Mouse (Mus musculus) limb, embryonic 11.5 days (tissue): ENCODE results near the gene Cebpb. TPM values are rescaled to one million over a fixed set of nuclear protein-coding genes. Genes with fewer than 3 reads are reported as not detected.

Source experiments
- ATAC-seq: fragments of 200-750 bp; cut with Nextera tagmentation; 2 replicates; pipeline ENCODE4 v1.8.0; 2017; ENCODE audit warnings: low read depth; ENCODE audit not compliant: insufficient number of reproducible peaks, low FRiP score, low TSS enrichment
- DNase-seq: peaks from one replicate; pipeline ENCODE4 v3.0.0-alpha.2; 2015; ENCODE audit warnings: low spot score
- H3K27ac ChIP-seq: fragments of 300-500 bp; sonication (generic); replicated peaks from 2 replicates; pipeline ENCODE4 v1.5.1; 2014; ENCODE audit warnings: low read depth, mild to moderate bottlenecking, low read length
- H3K27me3 ChIP-seq: fragments of 300-500 bp; sonication (generic); 2 replicates; pipeline ENCODE4 v1.6.1; 2014; ENCODE audit warnings: mild to moderate bottlenecking, low read length, mixed read lengths; ENCODE audit not compliant: control insufficient read depth, insufficient read depth
- H3K36me3 ChIP-seq: fragments of 300-500 bp; sonication (generic); 2 replicates; pipeline ENCODE4 v1.6.1; 2014; ENCODE audit warnings: mild to moderate bottlenecking, low read length, moderate library complexity, mixed read lengths; ENCODE audit not compliant: control insufficient read depth, insufficient read depth
- H3K4me1 ChIP-seq: fragments of 300-500 bp; sonication (generic); 2 replicates; pipeline ENCODE4 v1.6.1; 2014; ENCODE audit warnings: low read length, mixed read lengths; ENCODE audit not compliant: control insufficient read depth, insufficient read depth
- H3K4me2 ChIP-seq: fragments of 300-500 bp; sonication (generic); 2 replicates; pipeline ENCODE4 v1.6.1; 2014; ENCODE audit warnings: low read depth, mild to moderate bottlenecking, moderate library complexity; ENCODE audit not compliant: severe bottlenecking
- H3K4me3 ChIP-seq: fragments of 300-500 bp; sonication (generic); 2 replicates; pipeline ENCODE4 v1.5.1; 2014; ENCODE audit warnings: low read depth, low read length
- H3K9ac ChIP-seq: fragments of 300-500 bp; sonication (generic); 2 replicates; pipeline ENCODE4 v1.6.1; 2014; ENCODE audit warnings: mild to moderate bottlenecking, low read length
- H3K9me3 ChIP-seq: fragments of 300-500 bp; sonication (generic); 2 replicates; pipeline ENCODE4 v1.6.1; 2016; ENCODE audit warnings: low read length; ENCODE audit not compliant: control insufficient read depth
- WGBS: fragments of 180-500 bp; shearing (Covaris S2); extraction: QIAGEN DNeasy Blood & Tissue Kit; methylation state at CpG from one replicate; pipeline ENCODE4 v1.1.7; 2014; 5-methylcytosine and 5-hydroxymethylcytosine counted together
- polyA plus RNA-seq: library from polyadenylated mRNA; unstranded; fragments of >200 nt; fragmentation: Nextera tagmentation; extraction: Ambion mirVana; gene quantifications from 2 replicates; pipeline ENCODE4 v1.2.1, GENCODE M21; 2014

Gene Cebpb
- polyA plus RNA-seq, 1 experiment from 2014 or later: 4.1 TPM

- ATAC-seq (no peak), DNase-seq (no peak)
- H3K9ac ChIP-seq: no peak overlapping the region
- H3K9me3 ChIP-seq: no peaks in the 10 kb centered on the region
- H3K4me3 ChIP-seq: no peak overlapping the region
- no peak overlapping the region for H3K27ac ChIP-seq
- no peak overlapping the region for H3K4me2 ChIP-seq
- 74% methylated on average over 6 of the region's 6 CpGs for WGBS
- H3K36me3 ChIP-seq: no peaks in the 10 kb centered on the region
- H3K27me3 ChIP-seq: no peaks in the 10 kb centered on the region
- H3K4me1 ChIP-seq: no peaks in the 10 kb centered on the region
These were observed 26.3 kb downstream of the Cebpb start for GRCm38 (mm10) chr2:167715008-167715407.

GRCm38 (mm10) chr2:167717208-167717607, 28.5 kb downstream of the Cebpb start:
- WGBS: 79% methylated on average over 1 of the region's 1 CpGs
- Histone ChIP-seq H3K9me3 (no peaks in the 10 kb centered on the region), H3K4me1 (no peaks in the 10 kb centered on the region), H3K36me3 (no peaks in the 10 kb centered on the region), H3K4me3 (no peak overlapping the region), H3K27ac (no peak overlapping the region), H3K4me2 (no peak overlapping the region), H3K9ac (no peak overlapping the region), H3K27me3 (no peaks in the 10 kb centered on the region)
- no peak for DNase-seq
- ATAC-seq: no peak

DNA sequence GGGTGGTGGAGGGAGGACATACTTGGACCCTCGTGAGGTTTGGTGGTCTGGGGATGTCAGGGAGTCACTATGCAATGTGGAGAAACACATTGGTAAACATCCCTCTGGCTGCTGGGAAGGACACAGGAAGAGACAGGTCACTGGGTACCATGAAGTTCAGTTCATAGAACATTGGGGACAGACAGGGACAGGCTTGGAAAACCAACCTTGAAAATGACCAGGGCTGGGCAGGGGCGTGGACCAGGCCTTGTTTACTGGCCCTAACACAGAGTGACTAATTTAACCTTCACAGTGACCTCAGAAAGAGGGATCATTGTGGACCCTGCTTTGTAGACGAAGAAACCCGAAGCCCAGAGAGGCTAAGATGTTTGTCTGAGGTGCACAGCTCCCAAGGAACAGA, 30.8 kb downstream of the Cebpb start:
- Histone ChIP-seq H3K27me3 (no peaks in the 10 kb centered on the region), H3K27ac (no peak overlapping the region), H3K4me1 (no peaks in the 10 kb centered on the region), H3K9ac (no peak overlapping the region), H3K4me2 (no peak overlapping the region), H3K9me3 (no peaks in the 10 kb centered on the region), H3K4me3 (no peak overlapping the region), H3K36me3 (no peaks in the 10 kb centered on the region)
- no peak for ATAC-seq
- 89% methylated on average over 4 of the region's 4 CpGs for WGBS
- DNase-seq: no peak

DNA sequence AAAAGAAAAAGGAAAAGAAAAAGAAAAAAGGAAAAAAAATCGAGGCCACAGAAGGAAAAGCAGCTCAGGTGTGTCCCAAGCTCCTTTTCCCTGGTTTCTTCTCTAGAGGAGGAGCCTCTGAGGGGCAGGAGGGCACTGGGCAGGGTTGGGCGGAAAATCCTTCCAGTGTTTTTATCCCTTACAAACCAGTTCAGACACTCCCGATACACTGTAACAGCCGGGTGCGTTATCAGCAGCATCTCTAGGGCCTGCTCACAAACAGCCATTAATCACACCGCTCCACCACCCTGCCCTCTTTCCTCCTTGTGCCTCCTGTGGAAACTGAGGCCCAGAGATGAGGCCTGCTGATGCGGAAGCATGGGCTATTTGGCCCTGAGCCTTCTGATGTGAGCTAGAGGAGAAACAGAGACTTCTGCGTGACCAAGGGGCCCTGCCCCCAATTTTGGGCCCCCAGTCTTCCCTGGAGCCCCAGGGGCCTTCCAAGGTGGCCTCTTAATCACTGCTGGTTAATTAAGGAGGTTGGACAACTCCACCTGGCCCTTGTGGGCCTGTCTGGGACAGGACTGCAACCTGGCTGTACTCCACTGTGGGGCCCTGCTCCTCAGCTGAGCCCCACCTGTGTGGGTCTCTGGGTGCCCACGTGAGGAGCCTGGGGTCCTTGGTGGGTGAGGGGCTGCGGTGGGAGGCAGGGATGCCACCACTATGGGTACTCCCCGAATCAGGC, 32.6 kb downstream of the Cebpb start:
- WGBS: 67% methylated on average over 11 of the region's 11 CpGs
- H3K4me1 ChIP-seq: no peaks in the 10 kb centered on the region
- no peak overlapping the region for H3K4me3 ChIP-seq
- no peaks in the 10 kb centered on the region for H3K9me3 ChIP-seq
- H3K4me2 ChIP-seq: no peak overlapping the region
- no peak overlapping the region for H3K9ac ChIP-seq
- no peak overlapping the region for H3K27ac ChIP-seq
- no peaks in the 10 kb centered on the region for H3K27me3 ChIP-seq
- H3K36me3 ChIP-seq: no peaks in the 10 kb centered on the region
- DNase-seq (no peak), ATAC-seq (no peak)

- H3K4me3 ChIP-seq: no peak overlapping the region
- no peak for DNase-seq
- WGBS: 71% methylated on average over 6 of the region's 6 CpGs
- H3K27me3 ChIP-seq: no peaks in the 10 kb centered on the region
- H3K4me2 ChIP-seq: no peak overlapping the region
- ATAC-seq: no peak
- H3K27ac ChIP-seq: no peak overlapping the region
- H3K36me3 ChIP-seq: no peaks in the 10 kb centered on the region
- no peak overlapping the region for H3K9ac ChIP-seq
- no peaks in the 10 kb centered on the region for H3K4me1 ChIP-seq
- no peaks in the 10 kb centered on the region for H3K9me3 ChIP-seq
These were observed 33.8 kb downstream of the Cebpb start for GRCm38 (mm10) chr2:167722538-167722937.

GRCm38 (mm10) chr2:167723589-167724206, 35.0 kb downstream of the Cebpb start:
- Histone ChIP-seq H3K9me3 (no peaks in the 10 kb centered on the region), H3K4me1 (no peaks in the 10 kb centered on the region), H3K9ac (no peak overlapping the region), H3K4me3 (no peak overlapping the region), H3K36me3 (no peaks in the 10 kb centered on the region), H3K27me3 (no peaks in the 10 kb centered on the region), H3K27ac (no peak overlapping the region), H3K4me2 (no peak overlapping the region)
- DNase-seq: no peak
- WGBS: 84% methylated on average over 11 of the region's 11 CpGs
- no peak for ATAC-seq

DNA sequence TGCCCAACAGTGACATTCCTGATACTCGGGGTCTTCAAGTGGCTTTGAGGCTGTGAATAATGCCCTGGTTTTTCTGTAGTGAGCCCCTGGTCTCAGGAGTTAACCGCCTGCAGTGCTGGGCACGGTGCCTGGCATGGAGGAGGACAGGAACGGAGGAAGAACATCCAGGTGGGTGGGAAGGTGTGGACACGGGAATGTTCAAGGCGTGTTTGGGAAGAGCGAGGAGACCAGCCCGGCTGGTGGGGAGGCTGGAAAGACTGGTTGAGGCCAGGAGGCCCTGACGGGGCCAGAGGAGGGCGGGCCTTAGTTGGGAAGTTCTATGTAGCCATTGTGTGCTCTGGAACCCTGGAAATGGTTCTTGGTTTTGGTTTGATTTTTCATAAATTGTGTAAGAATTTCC, 37.2 kb downstream of the Cebpb start:
- Histone ChIP-seq H3K9ac (no peak overlapping the region), H3K4me1 (no peaks in the 10 kb centered on the region), H3K27ac (no peak overlapping the region), H3K4me3 (no peak overlapping the region), H3K9me3 (no peaks in the 10 kb centered on the region), H3K36me3 (no peaks in the 10 kb centered on the region), H3K4me2 (no peak overlapping the region), H3K27me3 (no peaks in the 10 kb centered on the region)
- WGBS: 91% methylated on average over 10 of the region's 10 CpGs
- no peak for DNase-seq
- ATAC-seq: no peak

- no peaks in the 10 kb centered on the region for H3K4me1 ChIP-seq
- no peak overlapping the region for H3K4me3 ChIP-seq
- no peaks in the 10 kb centered on the region for H3K27me3 ChIP-seq
- no peak overlapping the region for H3K4me2 ChIP-seq
- no peak overlapping the region for H3K27ac ChIP-seq
- ATAC-seq: no peak
- no peaks in the 10 kb centered on the region for H3K36me3 ChIP-seq
- DNase-seq: no peak
- no peaks in the 10 kb centered on the region for H3K9me3 ChIP-seq
- no peak overlapping the region for H3K9ac ChIP-seq
- WGBS: 70% methylated on average over 13 of the region's 13 CpGs
These were observed 38.4 kb downstream of the Cebpb start for GRCm38 (mm10) chr2:167727161-167727560.
